Mouse (Mus musculus) liver, adult (tissue): ENCODE data around the gene Elane.

Experiments used
- GATA4 ChIP-seq: IDR thresholded peaks from 2 replicates; pipeline ENCODE4 v1.6.1; 2014; ENCODE audit warnings: mild to moderate bottlenecking, low read length; ENCODE audit not compliant: insufficient replicate concordance

Gene Elane

DNA sequence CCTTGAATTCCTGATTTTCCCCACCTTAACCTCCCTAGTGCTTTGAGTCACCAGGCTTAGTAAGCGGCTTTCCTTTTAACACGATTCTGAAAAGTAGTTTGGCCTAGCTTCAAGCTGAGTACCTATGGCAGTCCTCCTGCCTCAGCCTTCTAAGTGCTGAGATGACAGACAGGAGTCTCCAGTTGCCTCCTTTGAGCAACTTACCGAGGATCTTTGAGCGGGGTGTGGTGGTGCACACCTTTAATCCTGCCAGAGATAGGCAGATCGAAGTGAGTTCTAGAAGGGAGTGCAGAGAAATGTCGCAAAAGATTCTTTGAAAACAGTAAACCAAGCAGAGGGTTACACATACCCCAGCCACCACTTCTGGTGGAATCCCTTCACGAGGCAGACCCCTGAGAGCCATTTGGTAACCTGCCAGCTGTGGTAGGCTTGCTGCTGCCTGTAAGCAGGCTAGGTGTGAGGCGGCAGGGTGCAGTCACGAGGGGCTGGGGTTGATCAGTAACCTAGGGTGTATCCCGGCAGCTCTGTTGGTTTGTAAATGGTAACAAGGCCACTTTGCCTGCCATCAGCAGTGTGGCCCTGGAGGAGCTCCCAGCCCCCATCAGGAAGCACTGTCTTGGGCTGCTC, 30.4 kb upstream of the Elane start:
- no peak for TF ChIP-seq GATA4

DNA sequence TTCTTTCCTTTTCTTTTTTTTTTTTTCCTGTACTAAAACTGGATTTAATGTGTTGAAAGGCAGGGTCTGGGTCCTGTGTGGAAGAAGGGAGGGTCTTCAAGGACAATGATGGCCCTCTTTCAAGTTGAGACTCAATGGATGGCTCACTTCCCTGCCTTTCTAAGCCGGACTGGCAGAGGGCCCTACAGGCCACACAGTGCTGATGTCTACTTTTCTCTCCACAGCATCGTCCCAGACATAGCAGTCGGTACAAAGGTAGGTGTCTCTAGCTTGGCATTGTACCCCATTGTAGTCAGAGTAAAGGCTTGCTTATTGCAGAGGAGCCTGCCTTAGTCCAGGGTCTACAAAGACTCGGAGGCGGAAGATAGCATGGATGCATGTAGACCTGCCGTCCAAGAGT, 29.8 kb upstream of the Elane start:
- TF ChIP-seq GATA4 = no peak

DNA sequence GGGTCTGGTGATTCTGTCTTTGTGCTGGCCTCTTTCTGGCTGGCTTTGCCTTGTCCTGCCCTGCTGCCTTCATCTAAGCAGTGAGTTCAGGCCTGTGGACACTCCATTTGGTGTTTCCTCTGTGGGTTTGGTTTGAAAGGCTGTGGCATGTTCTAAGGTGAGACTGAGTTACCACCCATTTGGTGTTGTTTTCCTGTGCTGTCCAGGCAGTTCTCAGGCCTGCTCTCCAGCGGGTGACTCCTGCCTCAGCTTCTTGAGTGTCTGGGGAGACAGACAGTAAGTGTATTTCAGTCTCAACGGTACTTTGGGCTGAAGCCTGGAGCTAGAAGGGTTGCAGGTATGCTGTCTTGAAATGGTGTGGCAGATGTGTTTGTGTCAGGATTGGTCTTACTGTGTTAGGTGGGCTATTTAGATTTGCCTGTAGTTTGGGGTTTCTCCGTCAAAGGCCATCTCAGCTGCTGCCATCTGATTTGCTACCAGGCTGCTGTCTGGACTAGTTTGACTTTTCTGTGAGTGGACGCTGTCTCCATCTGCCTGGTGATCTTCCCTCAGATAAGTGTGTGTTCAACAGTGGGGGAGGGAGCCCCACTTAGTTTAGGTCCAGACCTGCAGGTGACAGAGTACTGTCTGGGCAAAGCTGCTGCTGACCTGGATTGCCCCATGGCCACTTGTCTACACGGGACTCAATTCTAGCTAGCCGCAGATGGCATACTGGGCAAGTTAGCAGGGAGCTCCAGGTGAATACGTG, 29.2 kb upstream of the Elane start:
- TF ChIP-seq GATA4 = no peak

DNA sequence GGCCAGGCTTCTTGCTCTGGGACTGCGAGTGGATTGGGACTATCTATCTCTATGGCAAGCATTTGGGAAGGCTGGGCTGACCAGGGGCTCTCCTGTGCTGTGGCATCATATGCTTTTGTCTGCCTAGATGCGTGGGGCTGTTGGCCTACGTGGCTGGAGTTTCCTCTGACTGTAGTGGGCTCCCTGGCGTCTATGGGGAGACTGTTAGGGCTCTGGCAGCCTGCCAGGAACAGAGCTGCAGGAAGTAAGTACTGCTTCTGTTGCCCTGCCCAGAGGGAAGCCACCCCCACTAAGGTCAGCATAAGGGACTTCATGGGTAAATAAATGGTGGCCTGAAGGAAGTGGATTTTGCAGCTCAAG, 28.6 kb upstream of the Elane start:
- no peak for TF ChIP-seq GATA4

DNA sequence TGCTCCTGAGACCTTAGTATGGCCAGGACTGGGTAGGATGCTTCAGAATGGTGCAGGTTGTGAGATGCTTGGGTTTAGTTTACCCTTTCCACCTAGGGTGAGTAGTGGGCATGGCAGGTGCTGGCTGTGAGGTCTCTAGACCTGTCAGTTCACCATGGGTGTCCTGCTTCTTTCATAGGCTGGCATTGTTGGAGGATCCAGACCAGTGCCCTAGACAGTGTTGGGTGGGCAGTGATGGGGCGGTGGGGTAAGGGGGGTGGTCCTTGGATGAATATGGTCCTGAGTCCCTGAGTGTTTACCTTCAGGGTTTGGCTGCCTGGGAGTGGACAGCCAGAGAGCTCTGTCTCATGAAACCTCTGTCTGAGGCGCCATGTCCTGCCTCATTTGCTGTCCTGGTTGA, 28.2 kb upstream of the Elane start:
- no peak for TF ChIP-seq GATA4

DNA sequence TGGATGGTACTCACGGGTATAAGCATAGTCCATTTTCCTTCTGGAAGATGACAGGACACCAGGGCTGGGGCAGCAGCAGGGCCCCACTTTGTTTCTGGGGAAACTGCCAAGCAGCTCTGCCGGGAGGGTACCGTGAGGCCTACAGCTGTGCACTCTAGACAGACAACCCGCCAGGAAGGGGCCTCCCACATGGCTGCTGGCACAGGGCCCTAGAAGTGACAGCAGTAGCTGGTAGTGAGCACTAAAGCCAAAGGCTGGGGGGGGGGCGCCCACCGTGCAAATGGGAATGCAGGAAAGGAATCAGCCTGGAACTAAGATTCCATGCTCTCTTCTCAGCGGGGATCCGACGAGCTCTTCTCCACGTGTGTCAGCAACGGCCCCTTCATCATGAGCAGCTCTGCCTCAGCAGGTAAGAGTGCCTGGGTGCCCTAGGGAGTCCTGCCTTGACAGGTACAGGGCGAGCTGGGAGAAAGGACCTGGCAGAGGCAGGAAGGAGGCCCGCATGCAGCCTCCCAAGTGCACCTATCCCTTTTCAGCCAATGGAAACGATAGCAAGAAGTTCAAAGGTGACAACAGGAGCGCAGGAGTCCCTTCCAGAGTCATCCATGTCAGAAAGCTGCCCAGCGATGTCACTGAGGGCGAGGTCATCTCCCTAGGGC, 27.5 kb upstream of the Elane start:
- no peak for TF ChIP-seq GATA4

DNA sequence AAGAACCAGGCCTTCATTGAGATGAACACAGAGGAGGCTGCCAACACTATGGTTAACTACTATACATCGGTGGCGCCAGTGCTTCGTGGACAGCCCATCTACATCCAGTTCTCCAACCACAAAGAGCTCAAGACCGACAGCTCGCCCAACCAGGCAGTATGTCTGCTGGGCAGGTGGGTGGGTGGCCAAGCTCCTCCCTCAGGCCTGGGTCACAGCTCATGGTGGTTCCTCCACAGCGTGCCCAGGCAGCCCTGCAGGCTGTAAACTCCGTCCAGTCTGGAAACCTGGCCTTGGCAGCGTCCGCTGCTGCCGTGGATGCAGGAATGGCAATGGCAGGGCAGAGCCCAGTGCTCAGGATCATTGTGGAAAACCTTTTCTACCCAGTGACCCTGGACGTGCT, 26.9 kb upstream of the Elane start:
- no peak for TF ChIP-seq GATA4

DNA sequence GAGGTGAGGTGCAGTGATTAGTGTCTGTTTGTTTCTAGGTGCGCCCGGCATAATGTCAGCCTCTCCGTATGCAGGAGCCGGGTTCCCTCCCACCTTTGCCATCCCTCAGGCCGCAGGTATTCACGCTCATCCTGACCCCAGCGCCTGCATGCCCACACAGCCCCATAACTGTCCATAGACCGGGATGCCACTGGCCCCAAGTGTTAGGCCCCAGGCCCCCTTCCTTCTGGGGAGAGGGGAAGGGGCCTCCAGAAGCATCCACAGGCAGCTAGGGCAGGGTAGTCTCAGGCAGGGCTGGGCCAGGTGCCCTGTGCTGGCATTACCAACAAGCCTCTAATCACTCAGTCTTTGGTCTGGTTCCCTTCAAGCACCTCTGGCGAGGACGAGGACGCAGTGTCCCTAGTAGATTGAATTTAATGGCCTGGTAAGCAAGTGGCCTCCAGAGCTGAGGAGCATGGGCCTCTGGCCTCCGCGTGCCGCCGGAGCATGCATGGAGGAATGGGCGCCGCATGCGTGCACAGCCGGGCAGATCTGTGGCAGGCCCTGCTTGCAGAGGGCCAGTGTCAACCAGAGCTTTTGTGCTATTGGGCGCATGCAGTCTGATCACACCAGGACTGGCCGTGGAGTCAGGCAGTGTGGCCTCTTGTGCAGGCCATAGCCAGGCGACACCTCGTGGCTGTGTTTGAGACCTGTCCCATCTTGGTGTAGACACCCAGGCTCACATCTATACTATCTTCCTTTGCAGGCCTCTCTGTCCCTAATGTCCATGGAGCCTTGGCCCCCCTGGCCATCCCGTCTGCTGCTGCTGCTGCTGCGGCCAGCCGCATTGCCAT, 25.8 kb upstream of the Elane start:
- TF ChIP-seq GATA4 = no peak

DNA sequence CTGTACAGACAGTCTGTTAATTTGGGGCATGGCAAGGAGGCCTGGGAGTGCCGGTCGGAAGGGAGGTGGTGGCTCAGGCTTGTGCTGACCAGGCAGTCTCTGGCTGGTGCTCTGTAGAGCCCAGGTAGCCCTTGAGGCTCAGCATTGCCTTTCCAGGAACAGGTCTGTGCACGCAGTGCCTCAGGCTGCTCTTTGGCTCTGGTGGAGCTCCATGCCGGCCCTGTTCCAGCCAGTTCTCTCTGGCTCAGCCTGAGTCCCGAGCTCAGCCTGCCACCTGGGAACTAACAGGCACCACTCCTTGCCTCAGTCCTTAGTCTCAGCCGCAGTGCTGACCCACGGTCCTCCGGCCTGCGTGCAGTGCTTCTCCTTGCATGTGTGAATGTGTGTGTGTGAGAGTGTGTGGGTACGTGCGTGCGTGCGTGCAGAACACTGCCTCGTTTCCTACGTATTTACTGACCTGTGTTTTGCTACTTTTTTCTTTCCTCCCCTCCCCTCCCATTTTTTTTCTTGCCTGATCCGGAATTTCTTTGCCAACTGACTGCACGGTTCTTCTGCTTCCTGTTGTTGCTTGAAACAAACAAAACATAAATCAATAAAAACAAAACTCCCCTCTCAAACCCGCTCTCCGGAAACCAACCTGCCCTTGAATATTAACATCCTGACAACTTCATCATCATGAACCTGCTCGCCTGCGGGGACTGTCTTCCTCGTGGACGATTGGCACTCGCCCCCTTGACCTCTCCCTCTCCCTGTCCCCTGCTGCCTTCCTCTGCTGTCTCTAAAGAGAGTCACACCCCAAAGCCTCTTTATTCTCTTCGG, 24.6 kb upstream of the Elane start:
- TF ChIP-seq GATA4 = no peak

DNA sequence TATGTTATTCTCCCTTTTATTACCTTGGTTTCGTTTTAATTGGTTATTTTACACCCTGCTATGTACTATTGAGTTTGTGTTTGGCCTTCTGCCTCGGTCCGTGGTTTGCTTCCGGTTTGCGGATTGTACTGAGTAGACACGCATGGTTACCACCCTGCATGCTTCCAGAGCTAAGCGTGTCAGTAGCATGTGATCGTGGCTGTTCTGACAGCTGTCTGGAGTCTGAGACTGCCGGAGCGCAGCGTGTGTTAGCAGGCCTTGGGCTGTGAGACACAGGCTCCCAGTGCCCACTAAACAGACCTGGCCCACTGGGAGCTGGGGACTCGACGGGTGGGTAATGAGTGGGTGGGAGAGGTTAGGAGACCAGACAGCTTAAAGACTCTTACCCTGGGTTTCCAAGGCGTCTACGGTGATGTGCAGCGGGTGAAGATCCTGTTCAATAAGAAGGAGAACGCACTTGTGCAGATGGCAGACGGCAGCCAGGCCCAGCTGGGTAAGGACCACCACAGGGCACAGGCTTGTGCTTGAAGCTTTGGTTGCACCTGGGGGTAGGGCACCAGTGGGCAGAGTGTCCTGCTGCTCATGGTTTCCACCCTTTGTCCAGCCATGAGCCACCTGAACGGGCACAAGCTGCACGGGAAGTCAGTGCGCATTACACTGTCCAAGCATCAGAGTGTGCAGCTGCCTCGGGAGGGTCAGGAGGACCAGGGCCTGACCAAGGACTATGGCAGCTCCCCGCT, 23.8 kb upstream of the Elane start:
- TF ChIP-seq GATA4 = no peak

DNA sequence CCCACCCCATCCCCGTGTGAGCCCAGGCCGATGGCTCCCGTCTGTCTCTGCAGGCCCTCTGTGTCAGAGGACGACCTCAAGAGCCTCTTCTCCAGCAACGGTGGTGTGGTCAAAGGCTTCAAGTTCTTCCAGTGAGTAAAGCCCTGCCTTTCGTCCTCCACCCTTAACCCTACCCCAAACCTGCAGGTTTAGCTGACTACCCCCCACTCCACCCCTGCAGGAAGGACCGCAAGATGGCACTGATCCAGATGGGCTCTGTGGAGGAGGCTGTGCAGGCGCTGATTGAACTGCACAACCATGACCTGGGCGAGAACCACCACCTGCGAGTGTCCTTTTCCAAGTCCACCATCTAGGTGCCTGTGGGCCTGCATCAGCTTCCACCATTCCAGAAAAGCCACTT, 23.1 kb upstream of the Elane start:
- TF ChIP-seq GATA4 = no peak

DNA sequence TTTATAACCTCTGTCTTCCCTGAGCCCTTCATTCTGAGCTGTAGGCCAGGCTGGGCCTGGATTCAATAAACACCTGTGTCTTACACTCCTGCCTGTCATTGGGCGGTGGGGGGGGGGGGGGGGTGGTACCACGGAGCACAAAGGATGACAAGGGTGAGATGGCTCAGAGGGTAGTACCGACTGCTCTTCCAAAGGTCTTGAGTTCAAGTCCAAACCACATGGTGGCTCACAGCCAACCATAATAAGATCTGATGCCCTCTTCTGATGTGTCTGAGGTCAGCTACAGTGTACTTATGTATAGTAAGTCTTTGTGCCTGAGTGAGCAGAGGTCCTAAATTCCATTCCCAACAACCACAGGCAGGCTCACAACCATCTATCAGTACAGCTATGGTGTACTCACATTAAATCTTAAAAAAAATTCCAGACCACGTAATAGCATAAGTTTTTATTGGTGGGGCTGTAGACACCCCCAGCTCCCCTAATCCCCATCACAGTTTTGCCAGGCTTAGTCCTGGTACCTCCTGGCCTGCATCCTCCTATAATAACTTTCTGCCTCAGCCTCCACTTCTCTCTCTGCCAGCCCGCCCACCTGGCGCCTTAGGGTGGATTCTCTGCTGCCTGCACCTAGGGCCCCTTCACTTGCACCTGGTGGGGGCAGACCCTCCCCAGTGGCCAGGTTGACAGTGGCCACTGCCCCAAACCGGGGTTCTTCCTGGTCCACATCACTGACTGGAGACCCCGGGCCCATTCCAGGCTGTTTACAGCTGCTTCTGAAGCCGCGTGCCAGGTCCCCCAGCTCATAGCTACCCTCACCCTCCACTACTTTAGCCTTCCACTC, 21.5 kb upstream of the Elane start:
- TF ChIP-seq GATA4 = no peak

DNA sequence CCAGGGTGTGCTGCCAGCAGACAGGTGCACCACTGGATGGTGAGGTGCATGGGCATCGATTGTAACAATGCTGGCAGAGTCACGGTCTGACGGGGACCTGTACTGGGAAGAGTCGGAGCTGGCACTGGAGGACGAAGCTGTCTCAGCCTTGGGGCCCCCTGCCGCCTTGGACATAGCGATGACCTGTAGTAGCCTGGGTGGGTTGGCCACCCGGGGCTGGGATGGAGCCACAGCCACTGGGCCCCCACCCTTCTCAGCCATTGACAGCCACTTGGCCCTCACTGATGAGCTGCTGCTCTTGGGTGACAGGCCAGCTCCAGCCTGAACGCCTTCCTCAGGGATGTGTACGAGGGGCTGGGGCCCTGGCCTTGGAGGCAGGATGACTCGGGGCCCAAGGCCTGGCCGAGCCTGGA, 20.9 kb upstream of the Elane start:
- no peak for TF ChIP-seq GATA4

DNA sequence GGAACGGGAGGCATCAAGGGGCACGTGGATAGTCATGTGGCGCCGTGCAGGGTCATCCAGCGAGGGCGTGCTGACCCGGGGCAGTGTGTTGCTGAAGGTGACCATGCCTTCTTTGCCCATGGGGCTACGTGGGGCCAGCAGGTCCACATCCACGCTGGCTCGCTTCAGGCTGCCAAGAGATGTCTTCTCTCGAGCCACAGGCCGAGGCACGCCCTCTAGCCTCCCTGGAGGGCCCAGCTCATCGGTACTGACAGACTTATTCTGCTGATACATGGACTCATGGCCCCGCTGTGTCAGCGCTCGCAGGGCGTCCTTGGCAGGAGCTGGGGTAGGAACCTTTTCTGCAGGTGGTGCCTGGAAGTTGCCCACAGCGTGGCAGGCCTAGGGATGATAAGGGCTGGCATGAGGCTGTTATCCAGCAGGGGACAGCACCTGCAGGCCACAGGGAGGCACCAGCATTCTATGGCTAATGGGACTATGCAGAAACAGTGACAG, 20.2 kb upstream of the Elane start:
- no peak for TF ChIP-seq GATA4

DNA sequence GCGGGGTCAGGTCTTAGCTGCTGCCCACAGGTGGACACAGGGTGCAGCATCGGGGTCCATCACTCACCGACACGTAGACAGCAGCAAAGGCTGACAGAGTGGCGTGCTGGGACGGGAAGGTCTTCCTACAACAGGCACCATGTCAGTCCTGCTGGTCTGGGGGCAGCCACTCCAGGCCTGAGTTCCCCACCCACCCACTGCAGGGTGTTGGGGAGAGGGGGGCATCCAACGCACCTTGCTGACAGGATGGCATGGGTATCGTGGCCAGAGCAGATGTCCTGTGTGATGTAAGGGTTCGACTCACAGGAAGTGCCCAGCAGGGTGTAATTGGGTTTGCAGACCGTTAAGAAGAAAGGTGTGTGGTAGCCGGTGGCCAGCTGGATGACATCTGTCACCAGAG, 19.4 kb upstream of the Elane start:
- no peak for TF ChIP-seq GATA4
